9 mouse cellular contexts compared by ENCODE assay signal in the genomic region with DNA sequence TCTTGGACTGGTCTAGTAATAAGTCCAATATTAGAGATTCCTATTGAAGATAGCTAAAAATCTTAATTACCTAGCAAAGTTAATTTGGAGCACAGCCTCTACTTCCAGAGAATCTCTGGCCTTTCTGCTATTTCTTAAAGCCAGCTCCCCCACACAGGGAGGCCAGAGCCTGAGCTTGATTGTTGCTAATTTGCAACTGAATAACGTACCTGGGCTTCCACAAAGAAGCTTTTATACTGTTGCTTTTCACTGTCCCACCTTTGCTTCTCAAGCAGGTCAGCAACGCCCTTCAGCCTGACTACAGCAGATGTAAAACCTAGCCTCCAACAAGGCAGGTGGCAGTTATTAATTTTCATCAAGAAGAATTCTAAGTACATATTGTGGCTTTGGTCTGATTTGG. TPM values are rescaled to one million over a fixed set of nuclear protein-coding genes. Genes with fewer than 3 reads are reported as not detected.
DNase-seq lines count a peak whose midpoint lies in the region; TF ChIP-seq lines count a peak whose summit lies in the region.
"Not testable (repeated sequence)": the region's sequence is repeated elsewhere in the genome, so short reads cannot be mapped to it uniquely, and the experiment has no call there.
"Had no signal": no experiment of that assay in that cellular context is flagged by ENCODE, and none has a peak within 500 bp of the region (broad histone marks: within the 10 kb centered on the region; RNA-seq: fewer than 3 reads in every experiment).

No protein-coding gene starts in this region.

- not testable (repeated sequence) for H3K36me3 ChIP-seq in E14TG2a.4 (ENCODE audit: insufficient read depth, low read length); ES-E14 (ENCODE audit: control insufficient read depth, insufficient read depth, low read length, poor library complexity, severe bottlenecking)

- H3K27ac ChIP-seq in ES-E14 (ENCODE audit: insufficient read depth, low read depth, low read length, poor library complexity, severe bottlenecking), result peak overlapping the region; percentile 63; the same call in 1 of the 2 replicates
- H3K27ac ChIP-seq in gastrocnemius, adult 2 months, result not testable (repeated sequence)

- peak overlapping the region; percentile 41; the same call in 1 of the 2 replicates for H3K4me3 ChIP-seq in E14TG2a.4 (replicated peaks; ENCODE audit: low read length)
- H3K4me3 ChIP-seq in ES-E14 (ENCODE audit: insufficient read depth in 1 of 2, low read depth in 1 of 2, low read length in 2 of 2, poor library complexity in 1 of 2, severe bottlenecking in 1 of 2); gastrocnemius, adult 2 months: not testable (repeated sequence)

- H3K9me3 ChIP-seq in E14TG2a.4 (ENCODE audit: low read length); ES-E14 (ENCODE audit: control insufficient read depth, insufficient read depth, low read depth, low read length): not testable (repeated sequence)

- peak; percentile 85 for DNase-seq in ES-CJ7 (ENCODE audit: low read depth, low spot score)
- not testable (repeated sequence) for DNase-seq in ES-E14 (ENCODE audit: low read depth, low spot score)
- peak; percentile 86 for DNase-seq in R1 (ENCODE audit: low read depth, low spot score)
- DNase-seq in ZHBTc4 (ENCODE audit: low read depth, low spot score), result peak; percentile 85
- DNase-seq in gastrocnemius, adult 2 months, result peak; percentile 3

- intact Hi-C loops in gastrocnemius, adult 2 months (cut with DNase I), result not testable (repeated sequence)

- H3K4me1 ChIP-seq in E14TG2a.4 (replicated peaks; ENCODE audit: low read depth, low read length) (peaks cover 64% of the 10 kb centered on the region), ES-E14 (ENCODE audit: control insufficient read depth in 2 of 2, insufficient read depth in 2 of 2, low read length in 2 of 2, poor library complexity in 1 of 2) (peaks cover 5 to 12% of the 10 kb centered on the region in 2 experiments)

- H3K27me3 ChIP-seq in E14TG2a.4 (ENCODE audit: insufficient read depth, low read length), result not testable (repeated sequence)

- H3K9ac ChIP-seq in ES-E14 (ENCODE audit: insufficient read depth, low read depth, low read length, poor library complexity, severe bottlenecking), result not testable (repeated sequence)

- not testable (repeated sequence) for TF ChIP-seq CTCF in E14TG2a.4 (conservative IDR thresholded peaks at IDR 0.05; ENCODE audit: low read length); gastrocnemius, adult 2 months (IDR thresholded peaks at IDR 0.05)

- in situ Hi-C loops in ES-E14 (cut with MboI; ENCODE audit: low sequenced_read_pairs in 2 of 2, unreplicated experiment in 2 of 2), result not testable (repeated sequence)

TF ChIP-seq in ES-E14, 5 proteins besides CTCF, POLR2A, EP300 and RAD21:
- peak; percentile 60; the same call in 1 of the 2 replicates for TF ChIP-seq CHD2 (IDR thresholded peaks at IDR 0.05; ENCODE audit: low read depth, low read length)

RNA-seq across cellular contexts. Expression of a gene that starts 17.9 kb away (rescaled TPM):
- 41.7 and 45.5 TPM in 2 replicates for total RNA-seq in ES-E14 (2012; rRNA removed)
- total RNA-seq in gastrocnemius, adult 2 months (2021), result 10 to 100 TPM; 15.7 to 17.4 TPM

RNA-seq across cellular contexts. Expression of a gene that starts 34.3 kb away (rescaled TPM):
- 0.49 and 0.95 TPM in 2 replicates for total RNA-seq in ES-E14 (2012; rRNA removed)
- total RNA-seq in gastrocnemius, adult 2 months (2021), result 1 to 10 TPM; 1.0 to 1.1 TPM
- total RNA-seq: CH12.LX, MEL had no signal

RNA-seq across cellular contexts. Expression of a gene that starts 47.6 kb away (rescaled TPM):
- total RNA-seq in ES-E14 (2012; rRNA removed), result 24.0 and 52.4 TPM in 2 replicates
- total RNA-seq in gastrocnemius, adult 2 months (2021), result 100 to 1,000 TPM in 1 of 2 experiments, 10 to 100 TPM in 1; 70.1 to 115 TPM
- total RNA-seq: G1E, MEL had no signal

RNA-seq across cellular contexts. Expression of a gene that starts 59.6 kb away (rescaled TPM):
- 3.8 and 6.3 TPM in 2 replicates for total RNA-seq in ES-E14 (2012; rRNA removed)
- 10 to 100 TPM; 28.6 to 49.6 TPM for total RNA-seq in gastrocnemius, adult 2 months (2021)
